Mouse (Mus musculus): Measurements from ENCODE around the gene Nck1. TPM values are rescaled to one million over a fixed set of nuclear protein-coding genes. Genes with fewer than 3 reads are reported as not detected.

Nck1 gene
- polyA plus RNA-seq, 1 experiment from 2014 or later, result 74.2 TPM

GRCm38 (mm10) chr9:100486431-100486830, 59.5 kb downstream of the Nck1 start, which contains the start of gene Il20rb:
Gene Il20rb, minus strand, starts transcription at chr9:100486788.
- H3K27ac ChIP-seq (ENCODE audit: low read depth, low read length), result no peak within 1 kb of the TSS
- H3K9ac ChIP-seq (ENCODE audit: low read depth, low read length), result no peak within 1 kb of the TSS
- no peaks in the 10 kb centered on the region for H3K27me3 ChIP-seq (ENCODE audit: control insufficient read depth, insufficient read depth, low read length)
- no peaks in the 10 kb centered on the region; the same call in 1 of the 2 replicates for H3K36me3 ChIP-seq (ENCODE audit: control insufficient read depth, insufficient read depth, low read length)
- no peak within 1 kb of the TSS for H3K4me3 ChIP-seq (ENCODE audit: low read depth, low read length)
- H3K9me3 ChIP-seq (ENCODE audit: control insufficient read depth, low read length), result no peaks in the 10 kb centered on the region
- no peaks in the 10 kb centered on the region for H3K4me1 ChIP-seq (replicated peaks; ENCODE audit: control insufficient read depth, insufficient read depth, low read length)
- no peak within 1 kb of the TSS for H3K4me2 ChIP-seq (replicated peaks; ENCODE audit: low read depth, low read length)
- ATAC-seq (ENCODE audit: low FRiP score), result no peak
- 88% methylated on average over 5 of the region's 5 CpGs for WGBS
- no peak for DNase-seq (ENCODE audit: low spot score)

- 93% methylated on average over 5 of the region's 5 CpGs for WGBS
- no peak overlapping the region for H3K9ac ChIP-seq (ENCODE audit: low read depth, low read length)
- no peaks in the 10 kb centered on the region for H3K4me1 ChIP-seq (replicated peaks; ENCODE audit: control insufficient read depth, insufficient read depth, low read length)
- no peak overlapping the region for H3K4me3 ChIP-seq (ENCODE audit: low read depth, low read length)
- H3K9me3 ChIP-seq (ENCODE audit: control insufficient read depth, low read length), result no peaks in the 10 kb centered on the region
- no peaks in the 10 kb centered on the region for H3K27me3 ChIP-seq (ENCODE audit: control insufficient read depth, insufficient read depth, low read length)
- DNase-seq (ENCODE audit: low spot score), result no peak
- no peaks in the 10 kb centered on the region for H3K36me3 ChIP-seq (ENCODE audit: control insufficient read depth, insufficient read depth, low read length)
- H3K4me2 ChIP-seq (replicated peaks; ENCODE audit: low read depth, low read length), result no peak overlapping the region
- no peak for ATAC-seq (ENCODE audit: low FRiP score)
- no peak overlapping the region for H3K27ac ChIP-seq (ENCODE audit: low read depth, low read length)
Observed at GRCm38 (mm10) chr9:100483318-100483717, 62.6 kb downstream of the Nck1 start.

- ATAC-seq (ENCODE audit: low FRiP score), result no peak
- WGBS, result 90% methylated on average over 6 of the region's 6 CpGs
- Histone ChIP-seq H3K9me3 (ENCODE audit: control insufficient read depth, low read length) (no peaks in the 10 kb centered on the region), H3K36me3 (ENCODE audit: control insufficient read depth, insufficient read depth, low read length) (no peaks in the 10 kb centered on the region), H3K27ac (ENCODE audit: low read depth, low read length) (no peak overlapping the region), H3K4me3 (ENCODE audit: low read depth, low read length) (no peak overlapping the region), H3K27me3 (ENCODE audit: control insufficient read depth, insufficient read depth, low read length) (no peaks in the 10 kb centered on the region), H3K4me2 (replicated peaks; ENCODE audit: low read depth, low read length) (no peak overlapping the region), H3K9ac (ENCODE audit: low read depth, low read length) (no peak overlapping the region), H3K4me1 (replicated peaks; ENCODE audit: control insufficient read depth, insufficient read depth, low read length) (no peaks in the 10 kb centered on the region)
- DNase-seq (ENCODE audit: low spot score), result no peak
Observed at GRCm38 (mm10) chr9:100481626-100482025, 64.3 kb downstream of the Nck1 start.

- Histone ChIP-seq H3K27me3 (ENCODE audit: control insufficient read depth, insufficient read depth, low read length) (no peaks in the 10 kb centered on the region), H3K9ac (ENCODE audit: low read depth, low read length) (no peak overlapping the region), H3K36me3 (ENCODE audit: control insufficient read depth, insufficient read depth, low read length) (no peaks in the 10 kb centered on the region), H3K4me2 (replicated peaks; ENCODE audit: low read depth, low read length) (no peak overlapping the region), H3K4me1 (replicated peaks; ENCODE audit: control insufficient read depth, insufficient read depth, low read length) (no peaks in the 10 kb centered on the region), H3K27ac (ENCODE audit: low read depth, low read length) (no peak overlapping the region), H3K4me3 (ENCODE audit: low read depth, low read length) (no peak overlapping the region), H3K9me3 (ENCODE audit: control insufficient read depth, low read length) (no peaks in the 10 kb centered on the region)
- WGBS, result 93% methylated on average over 1 of the region's 1 CpGs
- no peak for DNase-seq (ENCODE audit: low spot score)
- no peak for ATAC-seq (ENCODE audit: low FRiP score)
Observed at GRCm38 (mm10) chr9:100474056-100474455, 71.9 kb downstream of the Nck1 start.

- Histone ChIP-seq H3K27me3 (ENCODE audit: control insufficient read depth, insufficient read depth, low read length) (no peaks in the 10 kb centered on the region), H3K27ac (ENCODE audit: low read depth, low read length) (no peak overlapping the region), H3K4me3 (ENCODE audit: low read depth, low read length) (no peak overlapping the region), H3K4me2 (replicated peaks; ENCODE audit: low read depth, low read length) (no peak overlapping the region), H3K36me3 (ENCODE audit: control insufficient read depth, insufficient read depth, low read length) (no peaks in the 10 kb centered on the region), H3K9me3 (ENCODE audit: control insufficient read depth, low read length) (no peaks in the 10 kb centered on the region), H3K4me1 (replicated peaks; ENCODE audit: control insufficient read depth, insufficient read depth, low read length) (no peaks in the 10 kb centered on the region), H3K9ac (ENCODE audit: low read depth, low read length) (no peak overlapping the region)
- 87% methylated on average over 6 of the region's 6 CpGs for WGBS
- no peak for ATAC-seq (ENCODE audit: low FRiP score)
- DNase-seq (ENCODE audit: low spot score), result no peak
Observed at GRCm38 (mm10) chr9:100473361-100473760, 72.6 kb downstream of the Nck1 start.

- no peak for ATAC-seq (ENCODE audit: low FRiP score)
- Histone ChIP-seq H3K27ac (ENCODE audit: low read depth, low read length) (no peak overlapping the region), H3K4me2 (replicated peaks; ENCODE audit: low read depth, low read length) (no peak overlapping the region), H3K4me1 (replicated peaks; ENCODE audit: control insufficient read depth, insufficient read depth, low read length) (no peaks in the 10 kb centered on the region), H3K9me3 (ENCODE audit: control insufficient read depth, low read length) (no peaks in the 10 kb centered on the region), H3K36me3 (ENCODE audit: control insufficient read depth, insufficient read depth, low read length) (no peaks in the 10 kb centered on the region), H3K9ac (ENCODE audit: low read depth, low read length) (no peak overlapping the region), H3K27me3 (ENCODE audit: control insufficient read depth, insufficient read depth, low read length) (no peaks in the 10 kb centered on the region), H3K4me3 (ENCODE audit: low read depth, low read length) (no peak overlapping the region)
- no peak for DNase-seq (ENCODE audit: low spot score)
- WGBS, result 92% methylated on average over 8 of the region's 8 CpGs
Observed at GRCm38 (mm10) chr9:100472931-100473330, 73.0 kb downstream of the Nck1 start.

- WGBS, result 70% methylated on average over 4 of the region's 4 CpGs
- H3K4me1 ChIP-seq (replicated peaks; ENCODE audit: control insufficient read depth, insufficient read depth, low read length), result no peaks in the 10 kb centered on the region
- H3K9me3 ChIP-seq (ENCODE audit: control insufficient read depth, low read length), result no peaks in the 10 kb centered on the region
- no peaks in the 10 kb centered on the region for H3K27me3 ChIP-seq (ENCODE audit: control insufficient read depth, insufficient read depth, low read length)
- no peak overlapping the region for H3K4me3 ChIP-seq (ENCODE audit: low read depth, low read length)
- ATAC-seq (ENCODE audit: low FRiP score) (no peak), DNase-seq (ENCODE audit: low spot score) (no peak)
- no peak overlapping the region for H3K4me2 ChIP-seq (replicated peaks; ENCODE audit: low read depth, low read length)
- no peak overlapping the region for H3K27ac ChIP-seq (ENCODE audit: low read depth, low read length)
- no peak overlapping the region for H3K9ac ChIP-seq (ENCODE audit: low read depth, low read length)
- H3K36me3 ChIP-seq (ENCODE audit: control insufficient read depth, insufficient read depth, low read length), result no peaks in the 10 kb centered on the region
Observed at GRCm38 (mm10) chr9:100471605-100471953, 74.4 kb downstream of the Nck1 start.

GRCm38 (mm10) chr9:100470936-100471604, 74.9 kb downstream of the Nck1 start:
- no peak overlapping the region for H3K27ac ChIP-seq (ENCODE audit: low read depth, low read length)
- no peaks in the 10 kb centered on the region for H3K27me3 ChIP-seq (ENCODE audit: control insufficient read depth, insufficient read depth, low read length)
- DNase-seq (ENCODE audit: low spot score), result no peak
- H3K9me3 ChIP-seq (ENCODE audit: control insufficient read depth, low read length), result no peaks in the 10 kb centered on the region
- no peak overlapping the region for H3K9ac ChIP-seq (ENCODE audit: low read depth, low read length)
- WGBS, result 74% methylated on average over 8 of the region's 8 CpGs
- no peaks in the 10 kb centered on the region for H3K36me3 ChIP-seq (ENCODE audit: control insufficient read depth, insufficient read depth, low read length)
- no peak for ATAC-seq (ENCODE audit: low FRiP score)
- no peaks in the 10 kb centered on the region for H3K4me1 ChIP-seq (replicated peaks; ENCODE audit: control insufficient read depth, insufficient read depth, low read length)
- H3K4me3 ChIP-seq (ENCODE audit: low read depth, low read length), result no peak overlapping the region
- H3K4me2 ChIP-seq (replicated peaks; ENCODE audit: low read depth, low read length), result no peak overlapping the region

GRCm38 (mm10) chr9:100470228-100470627, 75.7 kb downstream of the Nck1 start:
- no peak for ATAC-seq (ENCODE audit: low FRiP score)
- 54% methylated on average over 1 of the region's 1 CpGs for WGBS
- no peaks in the 10 kb centered on the region for H3K27me3 ChIP-seq (ENCODE audit: control insufficient read depth, insufficient read depth, low read length)
- H3K36me3 ChIP-seq (ENCODE audit: control insufficient read depth, insufficient read depth, low read length), result no peaks in the 10 kb centered on the region
- no peaks in the 10 kb centered on the region for H3K9me3 ChIP-seq (ENCODE audit: control insufficient read depth, low read length)
- no peak overlapping the region for H3K27ac ChIP-seq (ENCODE audit: low read depth, low read length)
- DNase-seq (ENCODE audit: low spot score), result no peak
- H3K4me2 ChIP-seq (replicated peaks; ENCODE audit: low read depth, low read length), result no peak overlapping the region
- H3K4me3 ChIP-seq (ENCODE audit: low read depth, low read length), result no peak overlapping the region
- no peaks in the 10 kb centered on the region for H3K4me1 ChIP-seq (replicated peaks; ENCODE audit: control insufficient read depth, insufficient read depth, low read length)
- H3K9ac ChIP-seq (ENCODE audit: low read depth, low read length), result no peak overlapping the region
